Mouse (Mus musculus) embryonic facial prominence, embryonic 15.5 days (tissue): ENCODE measurements at regions not wholly inside any gene's neighbourhood (a gene's known extent, or its start where the extent isn't known, plus 50 kb on each side); places are given as distances from the start of the nearest gene placed in this dataset.
A peak's percentile ranks its signal among the peaks of the same experiment; 100 is the strongest.
"Not testable (repeated sequence)": the region's sequence is repeated elsewhere in the genome, so short reads cannot be mapped to it uniquely, and the experiment has no call there.

Experiments
- ATAC-seq: fragments of 200-750 bp; cut with Nextera tagmentation; 2 replicates; pipeline ENCODE4 v1.8.0; 2017; ENCODE audit warnings: low read depth, moderate TSS enrichment; ENCODE audit not compliant: insufficient number of reproducible peaks, low FRiP score, low TSS enrichment
- H3K27ac ChIP-seq: fragments of 300-500 bp; sonication (generic); replicated peaks from 2 replicates; pipeline ENCODE4 v1.5.1; 2015; ENCODE audit warnings: mild to moderate bottlenecking, inconsistent platforms
- H3K27me3 ChIP-seq: fragments of 300-500 bp; sonication (generic); 2 replicates; pipeline ENCODE4 v1.6.1; 2015; ENCODE audit warnings: inconsistent platforms
- H3K36me3 ChIP-seq: fragments of 300-500 bp; sonication (generic); 2 replicates; pipeline ENCODE4 v1.6.1; 2015; ENCODE audit warnings: mild to moderate bottlenecking, inconsistent platforms
- H3K4me1 ChIP-seq: fragments of 300-500 bp; sonication (generic); 2 replicates; pipeline ENCODE4 v1.6.1; 2015; ENCODE audit warnings: inconsistent platforms
- H3K4me2 ChIP-seq: fragments of 300-500 bp; sonication (generic); replicated peaks from 2 replicates; pipeline ENCODE4 v1.6.1; 2015; ENCODE audit warnings: mild to moderate bottlenecking, inconsistent platforms
- H3K4me3 ChIP-seq: fragments of 300-500 bp; sonication (generic); replicated peaks from 2 replicates; pipeline ENCODE4 v1.5.1; 2015; ENCODE audit warnings: mild to moderate bottlenecking, inconsistent platforms
- H3K9ac ChIP-seq: fragments of 300-500 bp; sonication (generic); 2 replicates; pipeline ENCODE4 v1.6.1; 2015; ENCODE audit warnings: inconsistent platforms
- H3K9me3 ChIP-seq: fragments of 300-500 bp; sonication (generic); replicated peaks from 2 replicates; pipeline ENCODE4 v1.6.1; 2016; ENCODE audit warnings: inconsistent platforms
- WGBS: fragments of 180-500 bp; shearing (Covaris S2); methylation state at CpG from one replicate; pipeline ENCODE4 v1.1.7; 2015; 5-methylcytosine and 5-hydroxymethylcytosine counted together

DNA sequence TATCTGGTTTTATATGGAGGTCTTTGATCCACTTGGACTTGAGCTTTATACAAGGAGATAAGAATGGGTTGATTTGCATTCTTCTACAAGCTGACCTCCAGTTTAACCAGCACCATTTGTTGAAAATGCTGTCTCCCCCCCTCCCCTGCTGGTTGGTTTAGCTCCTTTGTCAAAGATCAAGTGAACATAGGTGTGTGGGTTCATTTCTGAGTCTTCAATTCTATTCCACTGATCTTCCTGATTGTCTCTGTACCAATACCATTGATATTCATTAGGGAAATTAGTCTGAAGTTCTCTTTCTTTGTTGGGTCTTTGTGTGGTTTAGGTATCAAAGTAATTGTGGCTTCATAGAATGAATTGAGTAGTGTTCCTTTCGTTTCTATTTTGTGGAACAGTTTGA is 277.5 kb upstream of the Ghitm start:
- H3K9ac ChIP-seq, ATAC-seq, H3K4me2 ChIP-seq, H3K27ac ChIP-seq, H3K36me3 ChIP-seq, H3K4me1 ChIP-seq, H3K9me3 ChIP-seq, H3K4me3 ChIP-seq, H3K27me3 ChIP-seq: not testable (repeated sequence)
- WGBS: 50% methylated on average over 1 of the region's 1 CpGs

DNA sequence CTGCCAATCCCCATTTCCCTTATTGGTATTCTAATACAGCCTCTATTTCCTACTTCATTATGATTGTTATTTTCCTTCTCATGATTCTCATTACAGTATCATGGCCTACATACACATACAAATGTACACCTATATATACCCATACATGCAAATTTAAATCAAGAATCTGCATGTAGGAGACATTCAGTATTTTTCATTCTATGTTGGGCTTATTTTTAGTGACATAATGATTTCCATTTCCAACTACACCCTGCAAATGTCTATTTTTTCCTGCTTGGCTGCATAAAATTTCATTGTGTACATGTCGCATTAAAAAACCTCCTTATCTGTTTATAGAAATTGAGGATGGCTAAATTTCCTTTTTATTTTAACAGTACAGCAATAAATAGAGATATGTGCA is 236.9 kb upstream of the Ghitm start:
- Histone ChIP-seq H3K36me3 (no peaks in the 10 kb centered on the region), H3K27me3 (no peaks in the 10 kb centered on the region)
- ATAC-seq: no peak

DNA sequence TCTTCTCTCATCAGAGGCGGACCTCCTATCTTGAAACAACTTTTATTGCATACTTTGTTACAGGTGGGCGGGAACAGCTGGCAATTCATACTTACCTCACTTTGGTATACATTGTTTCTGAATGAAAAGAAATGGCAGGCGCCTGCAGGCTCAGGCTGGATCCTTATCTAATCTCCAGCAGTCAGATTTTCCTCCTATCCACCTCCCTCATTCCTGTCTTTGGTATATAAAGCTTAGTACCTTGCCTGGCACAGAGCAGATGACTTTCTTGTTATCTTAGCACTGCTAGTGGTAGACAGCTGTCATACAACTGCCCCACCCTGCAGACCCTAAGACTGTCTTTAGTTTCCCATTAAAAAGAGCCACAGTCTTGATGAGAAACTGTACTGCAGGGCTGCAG is 226.8 kb upstream of the Ghitm start:
- Histone ChIP-seq H3K4me1 (no peaks in the 10 kb centered on the region), H3K4me3 (no peak overlapping the region), H3K36me3 (no peaks in the 10 kb centered on the region), H3K27ac (no peak overlapping the region), H3K9ac (no peak overlapping the region), H3K27me3 (no peaks in the 10 kb centered on the region), H3K9me3 (no peaks in the 10 kb centered on the region), H3K4me2 (no peak overlapping the region)
- 72% methylated on average over 3 of the region's 3 CpGs for WGBS
- ATAC-seq: no peak

More for the DNA sequence above, 236.9 kb upstream of the Ghitm start:
- Histone ChIP-seq H3K4me1 (no peaks in the 10 kb centered on the region), H3K4me2 (no peak overlapping the region), H3K27ac (no peak overlapping the region), H3K9ac (no peak overlapping the region), H3K4me3 (no peak overlapping the region), H3K9me3 (no peaks in the 10 kb centered on the region)
- WGBS: 91% methylated on average over 1 of the region's 1 CpGs

DNA sequence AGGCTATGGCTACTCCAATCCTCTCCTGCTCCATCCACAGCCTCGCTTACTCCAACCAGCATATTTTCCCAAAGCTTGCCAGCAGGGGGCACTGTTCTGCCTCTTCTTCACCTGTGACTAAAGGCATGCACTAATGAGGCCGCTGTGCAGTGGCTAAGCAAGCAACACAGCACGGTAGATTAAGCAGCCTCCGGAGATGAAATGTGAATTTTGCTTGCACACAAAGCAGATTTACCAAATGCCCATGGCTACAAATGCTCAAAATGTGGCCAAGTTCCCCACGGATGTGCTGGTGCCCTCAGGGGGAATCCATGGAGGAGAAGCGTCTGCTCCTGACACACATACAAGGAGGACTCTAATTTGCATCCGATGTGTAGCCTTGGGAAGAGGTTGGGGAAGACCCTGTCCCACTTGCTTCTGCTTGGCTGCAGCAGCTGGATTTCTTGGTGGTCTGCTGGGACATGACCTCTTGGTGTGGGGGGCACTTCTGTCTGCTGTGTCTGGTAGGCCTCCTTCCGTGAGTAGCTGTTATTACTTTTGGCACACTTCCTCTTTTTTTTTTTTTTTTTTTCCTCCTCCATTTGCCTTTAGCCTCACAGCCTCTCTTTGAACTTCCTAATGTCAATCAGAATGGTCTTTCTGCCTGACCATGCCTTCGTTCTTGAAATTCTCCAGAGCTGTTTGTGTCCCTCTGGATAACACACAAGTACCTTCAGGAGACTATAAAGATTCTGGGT is 221.1 kb upstream of the Ghitm start:
- Histone ChIP-seq H3K4me3 (no peak overlapping the region), H3K27me3 (no peaks in the 10 kb centered on the region), H3K4me2 (no peak overlapping the region), H3K9ac (no peak overlapping the region), H3K36me3 (no peaks in the 10 kb centered on the region), H3K27ac (no peak overlapping the region), H3K9me3 (no peaks in the 10 kb centered on the region), H3K4me1 (no peaks in the 10 kb centered on the region)
- no peak for ATAC-seq
- 15% methylated on average over 9 of the region's 9 CpGs for WGBS

DNA sequence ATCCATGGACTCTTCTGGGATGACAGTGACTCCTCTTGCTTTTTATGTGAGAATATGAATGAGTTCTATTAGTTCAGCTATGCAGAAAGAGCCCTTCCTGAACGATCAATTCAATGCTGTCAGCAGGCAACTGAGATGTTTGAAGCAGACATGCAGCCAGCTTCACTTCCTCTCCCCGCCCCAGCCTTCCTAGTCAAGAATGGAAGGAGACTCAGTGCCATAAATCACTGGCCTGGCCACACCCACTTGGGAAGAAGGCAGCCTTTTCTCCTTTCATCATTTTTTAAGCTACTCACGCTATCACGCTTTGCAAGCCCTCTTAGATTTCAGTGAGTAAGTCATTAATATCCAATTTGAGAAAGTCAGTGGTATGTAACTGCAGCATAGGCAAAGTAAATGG is 188.3 kb upstream of the Ghitm start:
- Histone ChIP-seq H3K4me2 (no peak overlapping the region), H3K27me3 (no peaks in the 10 kb centered on the region), H3K4me3 (no peak overlapping the region), H3K9me3 (no peaks in the 10 kb centered on the region), H3K4me1 (no peaks in the 10 kb centered on the region), H3K9ac (no peak overlapping the region), H3K36me3 (no peaks in the 10 kb centered on the region), H3K27ac (no peak overlapping the region)
- ATAC-seq: no peak
- WGBS: 70% methylated on average over 4 of the region's 4 CpGs

DNA sequence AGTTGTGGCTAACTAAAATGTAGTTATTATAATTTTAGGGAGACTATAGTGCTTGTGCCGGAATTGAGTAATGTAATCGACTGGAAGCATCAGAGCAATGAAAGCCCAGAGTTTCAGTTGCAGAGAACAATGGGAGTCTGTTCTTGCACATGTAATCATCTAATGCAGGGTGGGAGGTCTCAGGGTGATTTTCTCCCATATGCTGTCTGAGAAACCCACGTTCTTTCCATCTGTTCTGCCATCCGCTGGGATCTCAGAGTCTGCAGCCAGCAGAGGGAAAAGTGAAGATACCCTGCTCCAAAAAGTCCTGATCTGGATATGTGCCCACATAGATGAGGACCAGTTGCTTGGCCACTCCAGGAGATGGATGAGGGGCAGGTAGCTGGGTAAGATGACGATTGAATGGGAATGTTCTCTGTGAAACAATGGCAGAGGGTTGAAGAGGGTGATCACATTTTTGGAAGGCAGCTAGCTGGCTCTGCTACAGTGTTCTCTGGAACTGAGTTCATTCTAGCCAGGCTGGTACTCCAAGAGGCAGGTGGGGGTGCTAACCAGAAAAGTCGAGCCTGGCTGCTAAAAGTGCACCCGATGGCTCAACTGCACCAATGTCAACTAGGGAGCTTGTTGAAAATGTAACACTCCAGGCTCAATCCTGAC is 180.3 kb upstream of the Ghitm start:
- WGBS: 62% methylated on average over 7 of the region's 7 CpGs

DNA sequence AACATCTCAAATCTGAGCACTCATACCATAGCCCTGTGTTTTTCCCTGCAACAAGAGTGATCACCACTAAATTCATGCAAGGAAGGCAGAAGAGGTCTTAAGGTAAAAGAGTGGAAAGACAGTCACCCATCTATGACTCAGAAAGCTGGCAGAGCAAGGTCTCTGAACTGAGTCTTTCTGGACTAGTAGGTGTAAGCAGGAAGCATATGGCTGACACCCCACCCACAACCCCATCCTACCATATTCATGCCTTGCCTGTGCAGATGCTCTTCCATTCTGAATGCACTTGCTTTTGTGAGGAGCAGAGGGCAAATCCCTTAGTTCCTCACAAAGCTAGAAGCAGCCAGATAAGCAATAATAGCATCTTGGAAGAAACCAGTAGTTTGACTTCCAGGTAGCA is 178.8 kb upstream of the Ghitm start:
- Histone ChIP-seq H3K27ac (no peak overlapping the region), H3K9me3 (no peaks in the 10 kb centered on the region), H3K4me1 (no peaks in the 10 kb centered on the region), H3K4me3 (no peak overlapping the region), H3K27me3 (no peaks in the 10 kb centered on the region), H3K4me2 (no peak overlapping the region), H3K36me3 (no peaks in the 10 kb centered on the region), H3K9ac (no peak overlapping the region)
- no peak for ATAC-seq

More for the DNA sequence above, 180.3 kb upstream of the Ghitm start:
- H3K27ac ChIP-seq: no peak overlapping the region
- no peak overlapping the region for H3K9ac ChIP-seq
- H3K9me3 ChIP-seq: no peaks in the 10 kb centered on the region
- H3K36me3 ChIP-seq: no peaks in the 10 kb centered on the region
- ATAC-seq: no peak
- no peak overlapping the region for H3K4me2 ChIP-seq
- H3K27me3 ChIP-seq: no peaks in the 10 kb centered on the region
- no peak overlapping the region for H3K4me3 ChIP-seq
- no peaks in the 10 kb centered on the region for H3K4me1 ChIP-seq

DNA sequence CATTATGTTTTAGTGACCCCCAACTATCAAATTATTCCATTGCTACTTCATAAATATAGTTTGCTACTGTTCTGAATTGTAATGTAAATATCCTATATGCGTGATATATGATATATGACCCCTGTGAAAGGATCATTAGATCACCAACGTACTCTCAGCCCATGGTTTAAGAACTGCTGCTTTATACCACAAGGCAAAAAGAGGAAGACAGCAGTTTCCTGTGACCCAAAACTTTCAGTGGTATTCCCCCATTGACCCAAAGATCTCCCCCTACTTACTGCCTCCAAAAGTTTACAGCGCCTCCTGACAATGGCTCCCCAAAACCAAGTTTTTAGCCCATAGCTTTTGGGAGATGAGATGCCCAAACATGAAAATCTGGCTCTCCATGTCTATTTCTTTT is 177.8 kb upstream of the Ghitm start:
- H3K9me3 ChIP-seq: no peaks in the 10 kb centered on the region
- ATAC-seq: no peak
- H3K4me2 ChIP-seq: no peak overlapping the region
- H3K27ac ChIP-seq: no peak overlapping the region
- no peak overlapping the region for H3K4me3 ChIP-seq
- 79% methylated on average over 3 of the region's 3 CpGs for WGBS
- H3K4me1 ChIP-seq: no peaks in the 10 kb centered on the region
- no peaks in the 10 kb centered on the region for H3K36me3 ChIP-seq
- no peak overlapping the region for H3K9ac ChIP-seq
- no peaks in the 10 kb centered on the region for H3K27me3 ChIP-seq

DNA sequence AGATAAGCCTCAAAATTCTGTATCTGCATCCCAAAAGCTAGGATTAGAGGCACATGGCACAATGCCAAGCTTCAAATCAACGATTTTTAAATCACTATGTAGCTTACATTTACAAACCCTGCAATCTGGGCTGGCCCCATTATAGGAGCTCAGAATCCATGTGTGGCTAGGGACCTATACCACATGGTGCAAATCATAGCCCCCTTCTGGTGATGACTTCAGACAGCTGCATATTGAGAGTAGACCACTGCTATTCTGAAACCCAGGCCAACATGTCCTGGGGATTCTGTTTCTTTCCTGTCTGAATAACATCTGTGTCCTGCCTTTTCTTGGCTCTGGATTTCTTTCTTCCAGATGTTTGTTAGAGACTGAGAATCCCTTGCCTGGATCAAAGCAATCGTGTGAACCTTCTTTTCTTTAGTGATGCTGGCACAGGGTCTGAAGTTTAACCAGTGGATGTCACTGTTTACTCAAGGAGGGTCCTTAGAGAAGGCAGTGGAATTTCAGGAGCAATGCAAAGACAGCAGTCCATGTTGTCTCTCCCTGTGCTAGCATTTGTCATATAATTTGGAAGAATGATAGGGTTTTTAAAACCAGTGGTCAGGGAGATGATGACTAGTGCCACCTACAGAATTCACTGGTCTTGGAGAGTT is 171.7 kb upstream of the Ghitm start:
- peak; percentile 85 for ATAC-seq
- no peaks in the 10 kb centered on the region for H3K27me3 ChIP-seq
- H3K4me1 ChIP-seq: no peaks in the 10 kb centered on the region
- H3K4me3 ChIP-seq: no peak overlapping the region
- 15% methylated on average over 2 of the region's 2 CpGs for WGBS
- H3K9me3 ChIP-seq: no peaks in the 10 kb centered on the region
- no peak overlapping the region for H3K27ac ChIP-seq
- H3K9ac ChIP-seq: no peak overlapping the region
- no peaks in the 10 kb centered on the region for H3K36me3 ChIP-seq
- H3K4me2 ChIP-seq: no peak overlapping the region

DNA sequence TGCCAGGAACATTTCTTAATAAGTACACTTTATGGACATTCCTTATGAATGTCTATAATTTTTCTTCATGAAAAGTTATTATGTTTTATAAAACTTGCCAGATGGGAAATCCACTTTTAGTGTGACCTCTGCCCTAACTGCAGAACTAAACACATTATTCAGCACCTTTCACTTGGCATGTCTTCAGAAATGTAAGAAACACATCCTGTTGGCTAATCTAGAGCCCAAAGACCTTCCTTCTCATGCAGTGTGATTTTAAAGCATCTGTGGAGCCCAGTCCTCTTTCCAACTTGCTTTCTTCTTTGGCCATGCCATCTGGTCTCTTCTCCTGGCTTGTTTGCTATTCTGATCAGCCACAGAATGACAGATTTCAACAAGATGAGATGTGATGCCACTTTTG is 163.6 kb upstream of the Ghitm start:
- Histone ChIP-seq H3K9me3 (no peaks in the 10 kb centered on the region), H3K36me3 (no peaks in the 10 kb centered on the region), H3K27me3 (no peaks in the 10 kb centered on the region), H3K27ac (no peak overlapping the region), H3K4me2 (no peak overlapping the region), H3K9ac (no peak overlapping the region), H3K4me3 (no peak overlapping the region), H3K4me1 (no peaks in the 10 kb centered on the region)
- no peak for ATAC-seq

DNA sequence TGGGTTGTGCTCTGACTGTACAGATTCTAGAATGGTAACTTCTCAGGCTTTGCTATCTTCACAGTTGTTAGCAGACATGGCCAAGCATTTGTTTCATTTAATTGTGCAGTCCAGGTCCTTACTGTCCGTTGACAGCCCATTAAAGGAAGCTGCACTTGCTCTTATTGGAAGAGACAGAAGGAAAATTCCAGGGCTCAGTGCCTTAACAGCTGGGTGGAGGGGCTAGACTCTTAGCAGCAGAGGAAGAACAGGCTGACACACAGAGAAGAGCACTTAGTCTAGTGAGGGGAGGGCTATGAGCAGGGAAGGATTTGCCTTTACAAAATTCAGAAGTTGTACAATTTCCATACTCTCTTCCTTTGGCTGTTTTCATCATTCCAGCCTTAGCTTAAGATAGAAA is 161.5 kb upstream of the Ghitm start:
- Histone ChIP-seq H3K9me3 (no peaks in the 10 kb centered on the region), H3K9ac (no peak overlapping the region), H3K27ac (no peak overlapping the region), H3K4me1 (no peaks in the 10 kb centered on the region), H3K4me3 (no peak overlapping the region), H3K27me3 (no peaks in the 10 kb centered on the region), H3K4me2 (no peak overlapping the region), H3K36me3 (no peaks in the 10 kb centered on the region)
- peak; percentile 43; the same call in 1 of the 2 replicates for ATAC-seq
- WGBS: 42% methylated on average over 1 of the region's 1 CpGs
